Mouse (Mus musculus): Measurements from ENCODE around the gene Gucd1.
"Not testable (repeated sequence)": the region's sequence is repeated elsewhere in the genome, so short reads cannot be mapped to it uniquely, and the experiment has no call there.

Gucd1 gene

GRCm38 (mm10) chr10:75430633-75431032, 87.1 kb downstream of the Gucd1 start:
- no peak for DNase-seq (ENCODE audit: low spot score in 2 of 2)

- DNase-seq (ENCODE audit: low spot score in 2 of 2), result no peak
These were observed 87.6 kb downstream of the Gucd1 start for GRCm38 (mm10) chr10:75430147-75430537.

GRCm38 (mm10) chr10:75429522-75430146, 88.1 kb downstream of the Gucd1 start:
- peak in 1 of 2 experiments; percentile 7 for DNase-seq (ENCODE audit: low spot score in 2 of 2)

- no peak for DNase-seq (ENCODE audit: low spot score in 2 of 2)
These were observed 88.8 kb downstream of the Gucd1 start for GRCm38 (mm10) chr10:75429004-75429380.

- no peak for DNase-seq (ENCODE audit: low spot score in 2 of 2)
These were observed 89.4 kb downstream of the Gucd1 start for GRCm38 (mm10) chr10:75428049-75429003.

GRCm38 (mm10) chr10:75424498-75424901, 93.3 kb downstream of the Gucd1 start:
- DNase-seq (ENCODE audit: low spot score in 2 of 2), result no peak

- no peak for DNase-seq (ENCODE audit: low spot score in 2 of 2)
These were observed 99.0 kb downstream of the Gucd1 start for GRCm38 (mm10) chr10:75418747-75419146.

GRCm38 (mm10) chr10:75417363-75418042, 100.3 kb downstream of the Gucd1 start:
- DNase-seq (ENCODE audit: low spot score in 2 of 2), result no peak

- no peak for DNase-seq (ENCODE audit: low spot score in 2 of 2)
These were observed 102.8 kb downstream of the Gucd1 start for GRCm38 (mm10) chr10:75414925-75415324.

GRCm38 (mm10) chr10:75412114-75413103, 105.4 kb downstream of the Gucd1 start:
- DNase-seq (ENCODE audit: low spot score in 2 of 2), result no peak

- not testable (repeated sequence) for DNase-seq (ENCODE audit: low spot score in 2 of 2)
These were observed 106.2 kb downstream of the Gucd1 start for GRCm38 (mm10) chr10:75411343-75412113.

- DNase-seq (ENCODE audit: low spot score in 2 of 2), result no peak
These were observed 110.0 kb downstream of the Gucd1 start for GRCm38 (mm10) chr10:75407741-75408140.

- no peak for DNase-seq (ENCODE audit: low spot score in 2 of 2)
These were observed 111.0 kb downstream of the Gucd1 start for GRCm38 (mm10) chr10:75406755-75407154.

GRCm38 (mm10) chr10:75405916-75406315, 111.9 kb downstream of the Gucd1 start:
- DNase-seq (ENCODE audit: low spot score in 2 of 2), result no peak

- no peak for DNase-seq (ENCODE audit: low spot score in 2 of 2)
These were observed 116.8 kb downstream of the Gucd1 start, which contains the start of gene Upb1 for GRCm38 (mm10) chr10:75400958-75401357. TSS of gene Upb1 (plus strand) at chr10:75401115.

GRCm38 (mm10) chr10:75396966-75397365, 120.8 kb downstream of the Gucd1 start:
- no peak for DNase-seq (ENCODE audit: low spot score in 2 of 2)

GRCm38 (mm10) chr10:75394796-75395195, 123.0 kb downstream of the Gucd1 start:
- no peak for DNase-seq (ENCODE audit: low spot score in 2 of 2)

GRCm38 (mm10) chr10:75390832-75391231, 126.9 kb downstream of the Gucd1 start:
- DNase-seq (ENCODE audit: low spot score in 2 of 2), result no peak

GRCm38 (mm10) chr10:75390156-75390555, 127.6 kb downstream of the Gucd1 start:
- no peak for DNase-seq (ENCODE audit: low spot score in 2 of 2)

GRCm38 (mm10) chr10:75378688-75379087, 139.1 kb downstream of the Gucd1 start:
- no peak for DNase-seq (ENCODE audit: low spot score in 2 of 2)
